Mouse (Mus musculus): ENCODE measurements around the gene Srxn1.

DNA sequence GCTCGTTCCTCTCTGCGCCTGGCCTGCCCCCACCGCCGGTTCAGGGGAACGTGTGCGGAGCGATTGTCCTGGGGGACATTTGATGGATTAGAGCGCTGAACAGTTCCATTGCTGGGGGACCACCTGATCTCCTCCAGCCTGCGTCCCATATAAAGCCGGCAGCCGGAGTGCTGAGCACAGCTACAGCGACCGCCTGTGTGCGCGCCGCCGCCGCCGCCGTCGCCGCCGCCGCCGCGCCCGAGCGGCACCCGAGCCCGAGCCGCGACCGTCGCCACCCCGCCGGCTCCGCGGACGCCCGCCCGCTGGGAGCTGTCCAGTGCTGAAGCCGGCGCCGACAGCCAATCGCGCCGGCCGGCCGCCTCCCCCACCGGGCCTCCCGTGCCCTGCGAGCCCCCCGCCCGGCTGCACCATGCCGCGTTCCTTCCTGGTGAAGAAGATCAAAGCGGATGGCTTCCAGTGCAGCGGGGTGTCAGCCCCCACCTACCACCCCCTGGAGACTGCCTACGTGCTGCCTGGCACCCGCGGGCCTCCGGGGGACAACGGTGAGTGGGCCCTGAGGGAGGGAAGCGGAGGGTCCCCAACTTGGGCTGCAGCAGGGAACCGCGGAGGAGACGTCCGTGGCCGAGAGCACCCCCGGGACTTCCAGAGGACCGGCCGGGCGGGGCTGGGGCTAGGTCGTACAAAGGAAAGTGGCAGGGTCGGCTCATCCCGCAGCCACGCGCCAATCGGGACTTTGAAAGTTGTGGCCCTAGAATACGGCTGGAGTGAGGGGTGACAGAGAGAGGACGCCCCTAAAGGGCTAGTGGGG is 23.5 kb upstream of the Srxn1 start:
- no peak for TF ChIP-seq CTCF (IDR thresholded peaks at IDR 0.05; ENCODE audit: low read depth)
- TF ChIP-seq EP300 (IDR thresholded peaks at IDR 0.05; ENCODE audit: low read depth): no peak
